Comparison of ENCODE assay signal across 19 mouse cellular contexts in genomic region chr9:21439456-21439855, GRCm38 (mm10). TPM values are rescaled to one million over a fixed set of nuclear protein-coding genes. Genes with fewer than 3 reads are reported as not detected.
DNase-seq lines count a peak whose midpoint lies in the region; ATAC-seq and TF ChIP-seq lines count a peak whose summit lies in the region.
"Had no signal": no experiment of that assay in that cellular context is flagged by ENCODE, and none has a peak within 500 bp of the region (broad histone marks: within the 10 kb centered on the region; RNA-seq: fewer than 3 reads in every experiment).

No protein-coding gene starts in this region.

- no peak for ATAC-seq in megakaryocyte, adult 5-6 weeks (ENCODE audit: poor library complexity, severe bottlenecking)
- ATAC-seq: CD4-positive, CD25-positive, alpha-beta regulatory T cell, adult 4 months; hindbrain, postnatal 0 days had no signal

- peak overlapping the region; percentile 69 for H3K27ac ChIP-seq in spleen, adult 2 months (ENCODE audit: insufficient read depth, low read length)
- H3K27ac ChIP-seq in bone marrow, adult 2 months (ENCODE audit: control insufficient read depth, insufficient read depth, low read depth, low read length, poor library complexity), result peak overlapping the region; percentile 30; the same call in 1 of the 2 replicates
- H3K27ac ChIP-seq: hindbrain, postnatal 0 days; limb, embryonic 12.5 days; neural tube, embryonic 12.5 days had no signal

- H3K27me3 ChIP-seq in spleen, adult 2 months (ENCODE audit: control insufficient read depth, insufficient read depth, low read length), result no peaks in the 10 kb centered on the region
- H3K27me3 ChIP-seq: limb, embryonic 12.5 days; neural tube, embryonic 12.5 days had no signal

- peak; percentile 49 to 53 for DNase-seq in heart, adult 18-20 months
- DNase-seq in heart, postnatal 4 days, result no peak
- no peak for DNase-seq in spleen, adult 2 months (ENCODE audit: low read depth in 1 of 2, low spot score in 2 of 2)
- DNase-seq in spleen, postnatal 14 days (ENCODE audit: low spot score in 2 of 2), result no peak
- no peak for DNase-seq in urinary bladder, adult 18-20 months (ENCODE audit: low spot score in 2 of 2)
- DNase-seq in thymus, postnatal 25 days, result no peak
- DNase-seq: adrenal gland, adult 2 months; cerebellum, adult 9-10 months; embryo, embryonic 11 days; heart, postnatal 14 days; lung, adult 2 months; right cerebral cortex, postnatal 4 days; thymus, adult 2 months had no signal

- TF ChIP-seq POLR2A in spleen, adult 2 months (IDR thresholded peaks at IDR 0.05; ENCODE audit: low read depth, low read length), result no peak
- no peak for TF ChIP-seq POLR2A in bone marrow, adult 2 months (IDR thresholded peaks at IDR 0.05; ENCODE audit: borderline replicate concordance, control insufficient read depth, low read depth, low read length)

- TF ChIP-seq CTCF in spleen, adult 2 months (IDR thresholded peaks at IDR 0.05; ENCODE audit: extremely low read depth, insufficient read depth, insufficient read length, insufficient replicate concordance), result no peak
- TF ChIP-seq CTCF in bone marrow, adult 2 months (IDR thresholded peaks at IDR 0.05; ENCODE audit: control insufficient read depth, insufficient read depth, low read length), result no peak

- H3K4me3 ChIP-seq in spleen, adult 2 months (ENCODE audit: extremely low read depth, insufficient read depth, insufficient read length), result no peak overlapping the region
- no peak overlapping the region for H3K4me3 ChIP-seq in bone marrow, adult 2 months (replicated peaks; ENCODE audit: control insufficient read depth, low read depth, low read length)
- H3K4me3 ChIP-seq: limb, embryonic 12.5 days; neural tube, embryonic 12.5 days had no signal

- H3K4me1 ChIP-seq in spleen, adult 2 months (ENCODE audit: control insufficient read depth, insufficient read depth, insufficient read length), result peaks cover 44% of the 10 kb centered on the region
- peaks cover 15% of the 10 kb centered on the region for H3K4me1 ChIP-seq in bone marrow, adult 2 months (ENCODE audit: control insufficient read depth, insufficient read depth, low read length)
- H3K4me1 ChIP-seq: neural tube, embryonic 12.5 days had no signal

- WGBS in spleen, adult 2 months, result 71% methylated on average over 3 of the region's 3 CpGs
- WGBS in bone marrow, adult 2 months, result 73% methylated on average over 3 of the region's 3 CpGs

- H3K36me3 ChIP-seq in spleen, adult 2 months (ENCODE audit: control insufficient read depth, insufficient read depth, low read length), result no peaks in the 10 kb centered on the region
- H3K36me3 ChIP-seq: neural tube, embryonic 12.5 days had no signal

RNA-seq across cellular contexts. Expression of gene Dnm2, which starts 14.7 kb away (rescaled TPM):
- 10 to 100 TPM; 58.1 to 65.1 TPM for total RNA-seq in heart, adult 18-20 months (2021)
- 10 to 100 TPM; 83.9 to 86.7 TPM for total RNA-seq in heart, postnatal 4 days (2021)
- 223 and 245 TPM in 2 replicates for polyA plus RNA-seq in spleen, adult 2 months (2012; rRNA removed)
- 86.9 and 130 TPM in 2 replicates for polyA plus RNA-seq in bone marrow, adult 2 months (2011; ENCODE audit: insufficient read depth, insufficient read length, low replicate concordance, missing spikeins)
- 94.9 and 101 TPM in 2 replicates for total RNA-seq in megakaryocyte, adult 5-6 weeks (2015)
- total RNA-seq in megakaryocyte, adult 5-6 weeks (2017), result 131 and 144 TPM in 2 replicates

RNA-seq across cellular contexts. Expression of gene Qtrt1, which starts 27.8 kb away (rescaled TPM):
- total RNA-seq in heart, adult 18-20 months (2021), result 10 to 100 TPM in 1 of 2 experiments, 1 to 10 TPM in 1; 7.7 to 11.3 TPM
- 10 to 100 TPM; 11.3 to 13.3 TPM for total RNA-seq in heart, postnatal 4 days (2021)
- polyA plus RNA-seq in spleen, adult 2 months (2012; rRNA removed), result 38.7 and 63.6 TPM in 2 replicates
- 24.8 and 56.3 TPM in 2 replicates for polyA plus RNA-seq in bone marrow, adult 2 months (2011; ENCODE audit: insufficient read depth, insufficient read length, low replicate concordance, missing spikeins)
- total RNA-seq in megakaryocyte, adult 5-6 weeks (2015), result 5.4 and 11.8 TPM in 2 replicates
- total RNA-seq in megakaryocyte, adult 5-6 weeks (2017), result 6.7 and 9.8 TPM in 2 replicates

Comparison
In these comparisons a context has a peak if more than half of its experiments do, and no peak if none do; other contexts are left out.
1. DNase-seq: peak in heart, adult 18-20 months (2 of 2); none in heart, postnatal 4 days (single experiment), spleen, adult 2 months (0 of 2), spleen, postnatal 14 days (0 of 2), urinary bladder, adult 18-20 months (0 of 2) and thymus, postnatal 25 days (single experiment).